Mouse (Mus musculus): ENCODE measurements around the gene 1700001C02Rik.

1700001C02Rik gene

GRCm38 (mm10) chr5:30465861-30466260 lies at the start of gene 1700001C02Rik:
TSS of gene 1700001C02Rik (plus strand) at chr5:30466047.
- no peak for DNase-seq

DNA sequence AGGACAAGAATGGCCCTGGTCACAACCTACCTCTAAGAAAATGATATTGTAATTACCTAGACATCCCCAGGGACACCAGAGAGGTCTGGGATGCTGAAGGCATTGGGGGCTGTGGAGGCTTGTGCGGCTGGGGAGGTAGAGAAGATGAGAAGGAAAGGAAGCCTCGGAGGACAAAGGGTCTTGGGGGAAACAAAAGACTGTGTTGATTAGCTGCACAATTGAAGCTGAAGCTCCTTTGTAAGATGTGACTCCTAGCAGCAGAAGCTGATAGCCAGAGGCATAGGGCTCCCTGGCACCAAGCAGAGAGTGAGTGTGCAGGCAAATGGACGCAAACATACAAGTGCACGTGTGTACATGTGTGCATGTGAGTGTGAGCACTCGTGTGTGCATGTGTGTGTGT lies 49.2 kb upstream of the 1700001C02Rik start:
- DNase-seq = no peak

- DNase-seq = no peak
Observed at GRCm38 (mm10) chr5:30423121-30423520, 42.7 kb upstream of the 1700001C02Rik start.

GRCm38 (mm10) chr5:30423572-30424244 lies 42.1 kb upstream of the 1700001C02Rik start:
- DNase-seq = peak; percentile 44

GRCm38 (mm10) chr5:30427406-30427805 lies 38.4 kb upstream of the 1700001C02Rik start:
- no peak for DNase-seq

DNA sequence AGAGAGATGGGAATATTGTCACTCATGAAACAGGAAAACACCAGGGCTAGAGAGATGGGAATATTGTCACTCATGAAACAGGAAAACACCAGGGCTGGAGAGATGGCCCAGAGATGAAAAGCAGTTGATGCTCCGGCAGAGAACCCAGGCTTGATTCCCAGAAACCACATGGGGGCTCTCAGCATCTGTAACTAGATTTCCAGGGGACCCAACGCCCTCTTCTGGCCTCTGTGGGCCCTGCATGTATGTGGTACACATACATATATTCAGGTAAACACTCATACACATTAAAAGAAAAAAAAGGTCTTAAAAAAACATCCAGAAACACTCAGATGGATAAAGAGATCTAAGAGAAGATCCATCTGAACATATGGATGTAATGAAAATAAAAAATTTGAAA lies 26.9 kb upstream of the 1700001C02Rik start:
- DNase-seq = no peak

GRCm38 (mm10) chr5:30440308-30440906 lies 25.4 kb upstream of the 1700001C02Rik start:
- no peak for DNase-seq

DNA sequence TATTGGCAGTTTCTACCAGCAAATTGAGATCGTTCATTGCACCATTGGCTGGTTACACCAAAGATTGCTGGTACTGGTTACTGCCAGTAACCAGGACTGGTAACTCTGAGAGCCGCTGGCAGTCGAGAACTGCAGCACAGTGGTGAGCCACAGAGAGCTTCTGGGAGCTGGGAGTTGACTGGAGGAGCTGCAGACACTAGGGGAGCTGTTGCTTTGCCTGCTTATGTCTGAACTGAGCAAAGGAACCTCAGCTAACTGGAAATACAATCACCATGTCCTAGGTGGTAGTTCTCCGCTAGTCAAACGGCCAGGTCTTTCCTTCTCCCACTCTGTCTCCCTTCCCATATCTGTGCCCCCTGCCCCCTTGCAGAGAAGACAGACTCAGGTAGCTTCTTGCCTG lies 23.7 kb upstream of the 1700001C02Rik start:
- peak; percentile 20 for DNase-seq

DNA sequence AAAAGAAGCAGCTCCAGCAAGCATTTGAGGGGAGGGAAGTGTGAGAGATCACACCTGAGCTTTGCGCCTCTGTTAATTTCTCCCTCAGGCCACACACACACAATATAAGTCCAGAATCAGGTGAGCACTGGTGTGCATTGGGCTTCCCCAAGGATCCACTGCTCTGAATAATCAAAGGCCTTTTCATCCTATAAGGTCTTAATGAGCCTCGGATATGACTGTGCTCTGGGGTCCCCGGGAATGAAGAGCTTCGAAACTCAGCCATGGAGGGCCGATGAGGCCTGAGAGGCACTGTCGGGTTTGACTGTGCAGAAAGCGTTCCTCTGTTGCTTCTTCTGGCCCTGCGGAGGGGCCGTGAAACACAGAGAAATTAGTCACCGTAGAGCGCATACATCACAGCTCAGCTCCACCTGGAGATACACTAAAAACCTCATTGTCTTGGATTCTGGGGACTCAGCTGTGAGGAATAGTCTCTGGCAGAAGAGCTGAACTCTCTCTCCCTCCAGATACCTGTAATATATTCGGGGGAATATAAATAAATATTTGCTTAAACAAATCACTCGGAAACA lies 21.4 kb upstream of the 1700001C02Rik start:
- DNase-seq = no peak

GRCm38 (mm10) chr5:30456056-30456455 lies 9.8 kb upstream of the 1700001C02Rik start:
- DNase-seq = no peak

- no peak for DNase-seq
Observed at GRCm38 (mm10) chr5:30460155-30460554, 5.7 kb upstream of the 1700001C02Rik start.

DNA sequence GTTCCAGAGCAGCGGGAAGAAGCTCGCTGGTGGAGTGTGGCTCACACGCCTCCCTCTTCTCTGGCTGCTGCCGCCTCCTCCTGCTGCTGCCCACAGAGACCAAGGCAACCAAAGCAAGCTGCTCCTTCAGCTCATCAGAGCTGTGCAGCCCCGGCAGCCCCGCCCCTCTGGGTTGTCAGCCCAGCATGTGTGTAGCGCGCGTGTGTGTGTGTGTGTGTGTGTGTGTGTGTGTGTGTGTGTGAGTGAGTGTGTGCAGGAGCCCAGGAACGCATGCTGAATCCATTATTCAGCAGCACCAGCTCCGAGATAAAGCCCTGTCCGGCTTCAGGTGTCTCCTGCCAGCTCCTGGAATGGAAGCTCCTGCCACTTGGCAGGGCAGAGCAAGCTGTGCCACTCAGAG lies 4.0 kb upstream of the 1700001C02Rik start, which contains the start of gene Otof:
Otof (minus strand) TSS at position 112 of the 400 bp plus-strand sequence.
- DNase-seq = peak; percentile 76

DNA sequence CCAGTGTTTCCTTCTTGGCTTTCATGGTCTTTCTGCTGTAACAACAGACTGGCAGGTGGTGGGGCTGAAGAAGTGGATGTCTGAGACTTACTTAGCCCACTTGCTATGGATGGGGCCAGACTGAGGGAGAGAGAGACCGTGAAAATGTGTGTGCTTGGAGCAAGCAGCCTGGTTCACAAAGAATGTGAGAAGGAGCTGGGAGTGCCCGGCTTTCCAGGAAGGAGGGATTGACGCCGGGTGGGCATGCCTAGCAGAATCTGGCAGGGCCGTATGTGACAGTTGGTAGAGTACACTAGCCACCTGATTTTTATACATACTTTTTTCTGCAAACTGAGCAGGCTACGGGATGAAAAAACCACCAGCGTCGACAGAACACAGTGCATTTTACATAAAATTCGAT lies 468 bp downstream of the 1700001C02Rik start:
- no peak for DNase-seq

DNA sequence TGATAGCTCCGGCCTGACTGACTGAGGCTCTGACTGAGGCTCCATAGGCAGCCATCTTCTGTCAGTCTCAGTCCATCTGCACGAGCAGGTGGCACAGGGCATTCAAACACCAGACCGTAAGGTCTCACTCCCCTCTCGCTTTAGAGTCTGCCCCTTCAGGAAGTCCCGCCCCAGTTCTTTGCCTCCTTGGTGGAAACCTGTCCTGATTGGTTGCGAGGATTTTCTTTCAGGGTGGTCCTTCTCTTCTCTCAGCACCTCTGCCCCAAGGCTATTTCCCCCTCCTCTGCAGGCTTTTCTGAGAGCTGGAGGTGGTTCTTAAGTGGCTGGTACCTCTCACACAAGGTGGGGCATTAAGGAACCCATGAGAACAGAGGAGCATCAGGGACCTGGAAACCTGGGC lies 4.6 kb downstream of the 1700001C02Rik start:
- DNase-seq = no peak

DNA sequence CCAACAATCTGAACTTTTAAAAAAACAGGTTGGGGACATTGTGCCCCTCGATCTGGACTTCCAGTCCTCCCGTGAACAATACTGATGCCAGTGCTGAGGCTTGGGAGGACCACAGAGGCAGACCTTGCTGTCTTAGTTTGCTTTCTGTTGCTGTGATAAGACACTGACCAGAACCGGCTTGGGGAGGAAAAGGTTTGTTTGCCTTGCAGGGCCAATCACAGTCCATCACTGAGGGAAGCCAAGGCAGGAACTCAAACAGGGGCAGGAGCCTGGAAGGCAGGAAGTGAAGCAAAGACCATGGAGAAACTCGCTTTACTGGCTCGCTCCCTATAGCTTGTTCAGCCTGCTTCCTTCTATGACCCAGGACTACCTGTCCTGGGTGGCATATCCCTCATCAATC lies 6.3 kb downstream of the 1700001C02Rik start:
- no peak for DNase-seq

- peak; percentile 43 for DNase-seq
Observed at GRCm38 (mm10) chr5:30476534-30476933, 10.7 kb downstream of the 1700001C02Rik start.

- peak; percentile 56 for DNase-seq
Observed at GRCm38 (mm10) chr5:30482319-30482718, 16.5 kb downstream of the 1700001C02Rik start.

DNA sequence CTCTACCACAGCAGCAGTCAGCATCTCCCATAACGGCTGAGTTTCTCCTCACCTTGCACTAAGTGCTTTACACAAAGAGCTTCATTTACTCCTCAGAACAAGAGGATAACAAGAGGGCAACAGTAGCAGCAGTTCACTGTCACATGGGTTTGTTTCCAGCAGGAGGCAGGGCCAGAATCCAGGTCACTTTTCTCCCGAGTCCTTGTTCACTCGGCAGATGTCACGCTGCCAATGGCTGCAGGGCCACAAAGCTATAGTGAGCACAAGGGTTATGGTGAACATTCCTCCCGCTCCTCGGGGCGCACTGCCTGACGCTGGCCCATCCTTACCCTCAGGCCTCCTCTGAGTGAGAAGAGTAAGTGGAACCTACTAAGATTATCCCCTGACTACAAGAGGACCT lies 17.7 kb downstream of the 1700001C02Rik start:
- DNase-seq = no peak

GRCm38 (mm10) chr5:30484591-30484990 lies 18.7 kb downstream of the 1700001C02Rik start:
- DNase-seq = no peak

DNA sequence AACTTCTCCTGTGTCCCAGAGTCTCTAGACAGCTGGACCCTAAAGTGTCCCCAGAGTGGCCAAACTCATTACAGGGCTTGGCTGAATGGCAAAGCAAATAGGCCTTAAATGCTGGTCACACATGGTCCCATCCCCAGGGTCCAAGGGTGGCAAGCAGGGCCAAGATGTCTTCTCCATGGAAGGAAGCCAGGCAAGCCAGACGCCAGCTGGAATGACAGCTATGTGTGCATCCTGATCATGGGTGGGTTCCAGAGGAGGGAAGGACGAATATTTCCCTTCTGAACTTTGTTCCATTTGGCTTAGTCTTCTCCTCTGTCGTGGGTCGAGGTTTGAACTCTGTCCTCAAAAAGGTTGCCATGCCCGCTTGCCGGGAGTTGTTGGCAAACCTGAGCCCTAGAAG lies 19.3 kb downstream of the 1700001C02Rik start:
- no peak for DNase-seq

GRCm38 (mm10) chr5:30490215-30490614 lies 24.4 kb downstream of the 1700001C02Rik start:
- DNase-seq = no peak

- no peak for DNase-seq
Observed at GRCm38 (mm10) chr5:30490845-30491244, 25.0 kb downstream of the 1700001C02Rik start.

- DNase-seq = no peak
Observed at GRCm38 (mm10) chr5:30493723-30494122, 27.9 kb downstream of the 1700001C02Rik start.

GRCm38 (mm10) chr5:30494606-30495005 lies 28.8 kb downstream of the 1700001C02Rik start:
- no peak for DNase-seq

All from right cerebral cortex, adult 18-20 months (tissue).